Mouse (Mus musculus) erythroblast, embryonic 14.5 days (primary cell): ENCODE data around the gene Gm5269. TPM values are rescaled to one million over a fixed set of nuclear protein-coding genes. Genes with fewer than 3 reads are reported as not detected.

Experiments
- H3K27me3 ChIP-seq: 2 replicates; pipeline ENCODE4 v1.6.1; 2012; ENCODE audit warnings: inconsistent platforms; ENCODE audit not compliant: control insufficient read depth
- H3K36me3 ChIP-seq: 2 replicates; pipeline ENCODE4 v1.6.1; 2012; ENCODE audit warnings: mild to moderate bottlenecking, inconsistent platforms; ENCODE audit not compliant: control insufficient read depth
- H3K4me1 ChIP-seq: 2 replicates; pipeline ENCODE4 v1.6.1; 2012; ENCODE audit warnings: inconsistent platforms; ENCODE audit not compliant: control insufficient read depth
- H3K4me3 ChIP-seq: replicated peaks from 2 replicates; pipeline ENCODE3; 2012; ENCODE audit warnings: moderate library complexity, mild to moderate bottlenecking, inconsistent platforms
- H3K9me3 ChIP-seq: 2 replicates; pipeline ENCODE4 v1.6.1; 2012; ENCODE audit warnings: low read length, inconsistent platforms, mixed read lengths; ENCODE audit not compliant: control insufficient read depth
- GATA1 ChIP-seq: IDR thresholded peaks from 2 replicates; pipeline ENCODE4 v1.6.1; 2012; ENCODE audit warnings: low read length, inconsistent platforms, mixed read lengths
- TAL1 ChIP-seq: IDR thresholded peaks from 3 replicates; pipeline ENCODE4 v1.6.1; 2012; ENCODE audit warnings: low read length, inconsistent platforms, mixed read lengths
- polyA plus RNA-seq: library from polyadenylated mRNA; stranded (reverse); fragments of >175 nt; gene quantifications from 2 replicates; pipeline ENCODE4 v1.2.3, GENCODE M21; 2012

Gene Gm5269
- polyA plus RNA-seq, 1 experiment = not detected

DNA sequence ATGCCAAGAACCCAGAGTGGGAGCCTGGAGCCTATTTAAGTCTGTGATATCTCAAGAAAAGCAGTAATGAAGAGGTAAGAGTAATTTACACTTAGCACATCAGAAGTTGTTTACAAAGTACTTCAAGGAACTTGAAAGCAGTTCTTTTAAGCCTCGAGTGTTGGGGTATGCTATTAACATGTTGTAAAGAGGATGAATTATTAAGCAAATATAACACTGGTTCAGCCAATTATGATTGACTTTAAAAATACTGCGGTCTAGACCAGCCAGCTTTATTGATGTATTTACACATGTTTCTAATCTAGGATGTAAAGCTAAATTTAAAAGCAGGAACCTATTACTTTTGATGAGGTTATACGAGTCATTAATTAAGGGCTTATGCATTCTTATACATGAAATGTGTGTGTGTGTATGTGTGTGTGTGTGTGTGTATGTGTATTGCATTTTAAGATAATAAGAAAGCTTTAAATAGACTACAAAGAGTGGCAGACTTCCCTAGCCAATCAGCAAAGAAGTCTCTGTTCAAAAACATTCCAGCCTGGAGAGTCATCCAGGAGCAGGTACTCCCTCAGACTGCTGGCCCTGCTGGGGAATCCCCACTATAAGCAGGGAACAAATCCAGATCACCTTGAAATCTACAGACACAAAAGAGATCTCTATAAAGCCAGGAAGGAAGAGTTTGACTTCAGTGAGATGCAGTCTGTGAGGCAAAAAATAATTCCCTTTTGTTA, 23.6 kb downstream of the Gm5269 start:
- TF ChIP-seq GATA1 (no peak), TAL1 (no peak)
- H3K36me3 ChIP-seq = no peaks in the 10 kb centered on the region
- peaks cover 6% of the 10 kb centered on the region for H3K9me3 ChIP-seq
- H3K4me1 ChIP-seq = peaks cover 8% of the 10 kb centered on the region
- H3K4me3 ChIP-seq = no peak overlapping the region
- H3K27me3 ChIP-seq = no peaks in the 10 kb centered on the region

DNA sequence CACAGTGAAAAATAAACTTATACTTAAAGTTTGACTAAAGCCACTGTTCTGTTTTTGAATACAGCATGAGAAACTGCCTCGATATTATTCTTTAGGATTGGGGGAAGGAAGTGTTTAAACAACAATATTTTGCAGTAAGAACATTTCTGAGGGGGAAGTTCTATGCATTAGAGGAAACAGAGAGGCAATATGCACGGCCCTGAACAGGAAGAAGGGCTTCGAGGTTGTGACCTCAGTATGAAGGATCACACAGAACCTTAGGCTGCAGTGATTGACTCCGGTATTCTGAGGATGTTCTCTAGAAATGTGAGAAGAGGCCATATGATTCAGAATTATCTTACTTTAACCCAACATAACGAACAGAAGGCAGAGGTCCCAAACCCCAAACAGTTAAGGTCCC, 24.3 kb downstream of the Gm5269 start:
- Histone ChIP-seq H3K9me3 (peaks cover 6% of the 10 kb centered on the region), H3K36me3 (no peaks in the 10 kb centered on the region), H3K4me3 (no peak overlapping the region), H3K27me3 (no peaks in the 10 kb centered on the region), H3K4me1 (peaks cover 3% of the 10 kb centered on the region; the same call in 1 of the 2 replicates)
- TF ChIP-seq GATA1 = no peak
- no peak for TF ChIP-seq TAL1

DNA sequence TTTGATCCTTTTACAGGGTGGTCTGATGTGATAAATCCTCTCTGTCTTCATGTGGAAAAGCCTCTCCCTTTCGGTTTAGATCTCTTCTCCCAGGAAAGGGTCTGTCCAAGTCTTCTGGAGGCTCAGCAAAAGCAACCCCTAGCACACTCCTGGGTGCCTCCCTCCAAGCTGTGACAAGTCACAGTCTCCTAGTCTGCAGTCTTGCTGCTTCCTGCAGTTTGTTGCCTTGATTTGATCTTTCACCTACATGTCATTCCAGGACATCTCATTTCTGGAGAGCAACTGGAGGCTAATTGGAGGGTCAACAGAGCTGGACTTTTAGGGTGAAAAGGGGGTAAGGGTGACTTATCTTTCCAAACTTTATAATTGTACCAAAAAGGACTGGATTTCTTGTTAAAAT, 24.8 kb downstream of the Gm5269 start:
- no peaks in the 10 kb centered on the region for H3K27me3 ChIP-seq
- H3K9me3 ChIP-seq = peaks cover 6% of the 10 kb centered on the region
- H3K36me3 ChIP-seq = no peaks in the 10 kb centered on the region
- TF ChIP-seq TAL1 (no peak), GATA1 (no peak)
- H3K4me3 ChIP-seq = no peak overlapping the region
- H3K4me1 ChIP-seq = peaks cover 4% of the 10 kb centered on the region

DNA sequence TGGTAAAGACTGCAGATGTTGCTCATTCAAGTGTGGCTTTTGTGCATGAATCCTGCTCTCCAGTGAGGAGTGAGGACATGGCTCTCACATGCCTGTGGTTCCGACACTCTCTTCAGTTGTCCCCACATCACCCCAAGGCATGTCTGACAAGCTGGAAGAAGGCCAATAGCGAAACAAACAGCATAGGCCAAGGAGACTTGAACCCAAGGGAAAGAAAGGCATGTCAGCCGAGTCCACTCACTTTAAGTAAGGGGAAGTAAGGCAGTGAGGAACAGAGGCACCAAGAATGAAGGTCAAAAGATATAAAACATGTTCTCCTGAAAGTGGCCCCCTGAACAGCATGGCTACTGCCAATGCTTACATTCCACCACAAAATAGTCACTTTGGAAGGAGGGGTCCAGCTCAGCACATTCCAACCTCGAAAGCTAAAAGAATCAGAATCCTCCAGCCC, 25.5 kb downstream of the Gm5269 start:
- Histone ChIP-seq H3K36me3 (no peaks in the 10 kb centered on the region), H3K9me3 (peaks cover 6% of the 10 kb centered on the region), H3K4me1 (peaks cover 11% of the 10 kb centered on the region), H3K4me3 (no peak overlapping the region), H3K27me3 (no peaks in the 10 kb centered on the region)
- no peak for TF ChIP-seq GATA1
- TF ChIP-seq TAL1 = no peak

DNA sequence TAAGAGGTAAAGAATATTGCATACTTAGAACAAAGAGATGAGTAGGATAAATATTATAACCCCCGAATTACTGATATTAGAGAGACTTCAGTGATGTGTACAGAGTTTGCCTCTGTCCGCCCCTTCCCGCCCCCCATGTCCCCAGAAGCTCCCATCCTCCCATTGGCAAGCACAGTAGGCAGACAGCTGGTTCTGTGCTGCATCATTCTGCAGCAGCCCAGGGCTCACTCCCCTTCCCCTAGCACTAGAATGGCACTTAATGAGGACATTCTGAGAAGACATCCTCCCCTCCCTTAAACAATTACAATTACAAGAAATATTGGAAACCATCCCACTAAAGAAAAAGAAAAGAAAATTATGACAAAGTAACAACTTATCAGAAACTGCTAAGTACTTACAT, 26.4 kb downstream of the Gm5269 start:
- no peaks in the 10 kb centered on the region for H3K36me3 ChIP-seq

DNA sequence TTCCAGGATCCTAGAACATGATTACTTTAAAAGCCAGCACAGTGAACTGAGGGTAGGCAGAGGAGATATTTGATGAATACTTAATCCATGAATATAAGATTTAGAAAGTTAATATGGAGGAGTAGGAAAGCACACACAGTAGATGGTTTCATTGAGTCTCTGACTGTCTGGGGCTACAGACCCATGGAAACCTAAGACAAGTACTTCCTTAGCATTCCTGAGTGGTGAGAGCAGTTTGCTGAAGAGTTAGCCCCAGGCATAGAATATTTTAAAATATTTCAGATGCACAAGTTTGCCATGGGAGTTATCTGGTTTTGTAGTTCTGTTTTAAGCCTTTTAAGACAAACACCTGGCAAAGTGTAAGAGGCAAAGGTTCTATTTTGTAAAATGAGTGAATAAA, 28.9 kb downstream of the Gm5269 start:
- Histone ChIP-seq H3K4me1 (peaks cover 14% of the 10 kb centered on the region), H3K36me3 (no peaks in the 10 kb centered on the region), H3K9me3 (peaks cover 6% of the 10 kb centered on the region), H3K27me3 (no peaks in the 10 kb centered on the region), H3K4me3 (no peak overlapping the region)
- TF ChIP-seq TAL1 (no peak), GATA1 (no peak)

More for the DNA sequence above, 26.4 kb downstream of the Gm5269 start:
- H3K9me3 ChIP-seq = peaks cover 6% of the 10 kb centered on the region
- H3K27me3 ChIP-seq = no peaks in the 10 kb centered on the region
- peaks cover 14% of the 10 kb centered on the region for H3K4me1 ChIP-seq
- H3K4me3 ChIP-seq = no peak overlapping the region
- TF ChIP-seq TAL1 (no peak), GATA1 (no peak)

DNA sequence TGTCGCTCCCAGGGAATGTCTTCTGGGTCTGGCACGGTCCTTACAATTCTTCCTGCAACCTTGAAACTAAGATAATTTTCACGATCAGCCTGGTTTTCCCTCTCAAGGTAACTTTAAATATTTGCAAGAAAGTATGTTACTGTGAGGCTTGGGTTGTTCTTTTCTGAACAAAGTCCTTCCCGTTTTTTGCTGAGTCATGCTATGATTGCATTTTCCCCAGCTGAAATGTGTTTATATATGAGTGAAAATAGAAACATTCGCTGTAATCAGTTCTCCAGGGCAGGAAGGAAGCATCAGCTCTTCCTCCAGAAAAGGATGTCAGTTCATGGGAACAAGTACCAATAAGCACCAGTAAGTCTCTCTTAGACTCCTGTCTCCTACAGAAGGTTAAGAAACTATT, 29.7 kb downstream of the Gm5269 start:
- no peak overlapping the region for H3K4me3 ChIP-seq
- peaks cover 14% of the 10 kb centered on the region for H3K4me1 ChIP-seq
- H3K9me3 ChIP-seq = peaks cover 6% of the 10 kb centered on the region
- TF ChIP-seq TAL1 (no peak), GATA1 (no peak)
- no peaks in the 10 kb centered on the region for H3K36me3 ChIP-seq
- no peaks in the 10 kb centered on the region for H3K27me3 ChIP-seq

DNA sequence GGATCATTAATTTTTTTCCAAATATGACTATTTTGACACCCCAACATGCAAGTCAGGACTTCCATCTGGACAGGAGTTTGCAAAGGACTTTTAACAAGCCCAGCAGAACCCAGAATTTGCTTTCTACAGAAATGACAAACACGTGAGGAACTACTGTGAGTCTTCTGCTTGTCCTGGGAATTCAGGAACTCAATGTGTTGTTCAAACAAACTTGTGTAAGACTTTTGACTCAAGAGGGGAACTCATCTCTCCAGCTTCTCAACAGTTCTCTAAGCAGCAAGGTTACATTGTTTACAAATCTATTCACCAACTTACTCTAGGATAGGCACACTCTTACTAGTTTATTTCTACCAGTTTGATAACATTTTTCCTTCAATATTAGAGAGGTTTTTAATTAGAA, 32.0 kb downstream of the Gm5269 start:
- Histone ChIP-seq H3K36me3 (no peaks in the 10 kb centered on the region), H3K4me3 (no peak overlapping the region), H3K27me3 (no peaks in the 10 kb centered on the region), H3K4me1 (peaks cover 14% of the 10 kb centered on the region), H3K9me3 (peaks cover 2% of the 10 kb centered on the region)
- TF ChIP-seq GATA1 (no peak), TAL1 (no peak)

DNA sequence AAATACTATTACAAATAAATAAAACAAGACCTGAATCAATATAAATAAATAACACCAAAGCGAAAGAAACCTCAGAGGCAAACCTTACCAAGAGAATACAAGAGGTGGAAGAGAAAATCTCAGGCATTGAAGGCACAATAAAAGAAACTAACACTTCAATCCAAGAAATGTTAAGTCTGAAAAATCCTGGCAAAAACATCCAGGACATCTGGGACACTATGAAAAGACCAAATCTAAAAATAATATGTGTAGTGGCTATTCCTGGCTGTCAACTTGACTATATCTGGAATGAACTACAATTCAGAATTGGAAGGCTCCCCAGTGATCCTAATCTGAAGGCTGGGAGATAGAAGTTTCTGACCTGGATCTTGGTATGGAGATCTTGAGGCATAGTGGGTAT, 44.6 kb downstream of the Gm5269 start:
- Histone ChIP-seq H3K9me3 (no peaks in the 10 kb centered on the region), H3K27me3 (no peaks in the 10 kb centered on the region), H3K4me3 (no peak overlapping the region), H3K36me3 (no peaks in the 10 kb centered on the region), H3K4me1 (no peaks in the 10 kb centered on the region)
- TF ChIP-seq GATA1 = no peak
- TF ChIP-seq TAL1 = no peak

Other genes starting within 250 kb of the Gm5269 start
- 0.16 and 0.21 TPM in 2 replicates for gene Wdr75, start 95.1 kb downstream of the Gm5269 start, polyA plus RNA-seq
- 0.36 and 0.51 TPM in 2 replicates for gene Slc40a1, start 36.2 kb upstream of the Gm5269 start, polyA plus RNA-seq
- 0.01 TPM in 2 replicates for gene Dnah7b, start 176.0 kb upstream of the Gm5269 start, polyA plus RNA-seq